Mouse (Mus musculus): ENCODE data around the gene Lgals1.

Gene Lgals1

DNA sequence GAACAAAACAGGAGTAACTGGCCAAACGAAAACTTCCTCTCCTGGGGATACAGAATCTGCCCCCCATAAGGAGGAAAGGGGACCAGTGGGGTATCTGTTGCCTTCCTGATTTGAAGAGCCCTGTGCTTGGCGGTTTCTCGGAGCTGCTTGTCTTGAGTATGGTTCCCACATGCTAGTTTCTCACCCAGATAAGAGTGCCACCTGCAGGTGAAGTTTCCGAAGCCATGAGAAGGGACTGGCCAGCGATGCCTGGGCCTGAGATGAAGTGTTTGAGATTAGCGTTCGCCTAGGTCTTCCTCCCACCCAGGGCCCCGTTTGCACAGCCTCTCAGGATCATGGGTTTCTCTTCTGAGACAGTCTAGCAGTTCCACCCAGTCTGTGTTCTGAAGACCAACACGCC lies 14.5 kb upstream of the Lgals1 start:
- no peak for DNase-seq (ENCODE audit: low spot score)

DNA sequence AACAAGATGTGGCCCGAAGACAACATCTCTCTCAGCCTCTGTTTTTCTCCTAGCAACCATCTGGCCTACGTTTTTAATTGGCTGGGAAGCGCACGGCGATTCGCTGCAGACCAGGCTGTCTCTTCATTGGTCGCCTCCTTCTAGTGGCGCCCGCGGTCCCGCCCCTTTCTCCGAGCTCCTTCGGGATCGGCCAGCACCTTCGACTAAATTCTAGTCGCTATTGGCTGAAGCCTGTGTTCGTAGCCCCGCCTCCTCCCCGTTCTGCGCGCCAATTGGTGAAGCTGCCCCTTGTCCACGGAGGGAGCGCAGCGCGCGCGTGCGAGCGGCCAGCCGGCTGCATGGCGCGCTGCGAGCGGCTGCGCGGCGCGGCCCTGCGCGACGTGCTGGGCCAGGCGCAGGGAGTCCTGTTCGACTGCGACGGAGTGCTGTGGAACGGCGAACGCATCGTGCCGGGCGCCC lies 12.9 kb upstream of the Lgals1 start, which contains the start of gene Pdxp:
TSS of gene Pdxp (plus strand) at position 288 of the 459 bp plus-strand sequence.
- peak; percentile 74 for DNase-seq (ENCODE audit: low spot score)

DNA sequence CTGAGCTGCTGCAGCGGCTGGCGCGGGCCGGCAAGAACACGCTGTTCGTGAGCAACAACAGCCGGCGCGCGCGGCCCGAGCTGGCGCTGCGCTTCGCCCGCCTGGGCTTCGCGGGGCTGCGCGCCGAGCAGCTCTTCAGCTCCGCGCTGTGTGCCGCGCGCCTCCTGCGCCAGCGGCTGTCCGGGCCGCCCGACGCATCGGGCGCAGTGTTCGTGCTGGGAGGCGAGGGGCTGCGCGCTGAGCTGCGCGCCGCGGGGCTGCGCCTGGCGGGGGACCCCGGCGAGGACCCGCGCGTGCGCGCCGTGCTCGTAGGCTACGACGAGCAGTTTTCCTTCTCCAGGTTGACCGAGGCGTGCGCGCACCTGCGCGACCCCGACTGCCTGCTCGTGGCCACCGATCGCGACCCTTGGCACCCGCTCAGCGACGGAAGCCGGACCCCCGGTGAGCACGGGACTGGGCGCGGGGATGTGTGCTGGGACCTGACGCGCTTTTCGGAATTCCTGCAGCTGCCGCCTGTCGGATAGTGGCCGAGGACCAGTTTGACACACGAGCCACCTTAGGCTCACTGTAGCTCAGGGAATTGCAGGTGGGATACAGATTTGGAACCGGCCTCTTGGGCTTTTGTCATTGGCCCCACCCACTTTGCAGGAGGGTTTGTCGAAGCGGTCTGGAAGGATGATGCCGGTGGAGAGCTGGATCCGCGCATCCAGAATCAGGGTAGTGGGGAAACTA lies 12.3 kb upstream of the Lgals1 start:
- no peak for DNase-seq (ENCODE audit: low spot score)

- DNase-seq (ENCODE audit: low spot score): no peak
Observed at GRCm38 (mm10) chr15:78914823-78915659, 11.5 kb upstream of the Lgals1 start.

GRCm38 (mm10) chr15:78915660-78916017 lies 10.9 kb upstream of the Lgals1 start:
- no peak for DNase-seq (ENCODE audit: low spot score)

- no peak for DNase-seq (ENCODE audit: low spot score)
Observed at GRCm38 (mm10) chr15:78916052-78916826, 10.3 kb upstream of the Lgals1 start.

DNA sequence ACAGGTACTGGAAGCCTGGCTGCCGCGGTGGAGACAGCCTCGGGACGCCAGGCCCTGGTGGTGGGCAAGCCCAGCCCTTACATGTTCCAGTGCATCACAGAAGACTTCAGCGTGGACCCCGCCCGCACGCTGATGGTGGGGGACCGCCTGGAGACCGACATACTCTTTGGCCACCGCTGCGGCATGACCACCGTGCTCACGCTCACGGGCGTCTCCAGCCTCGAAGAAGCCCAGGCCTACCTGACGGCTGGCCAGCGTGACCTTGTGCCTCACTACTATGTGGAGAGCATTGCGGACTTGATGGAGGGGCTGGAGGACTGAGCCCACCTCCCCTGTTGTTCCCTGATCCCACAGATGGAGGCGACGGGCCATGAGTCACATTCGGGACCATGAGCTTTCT lies 8.4 kb upstream of the Lgals1 start:
- no peak for DNase-seq (ENCODE audit: low spot score)

DNA sequence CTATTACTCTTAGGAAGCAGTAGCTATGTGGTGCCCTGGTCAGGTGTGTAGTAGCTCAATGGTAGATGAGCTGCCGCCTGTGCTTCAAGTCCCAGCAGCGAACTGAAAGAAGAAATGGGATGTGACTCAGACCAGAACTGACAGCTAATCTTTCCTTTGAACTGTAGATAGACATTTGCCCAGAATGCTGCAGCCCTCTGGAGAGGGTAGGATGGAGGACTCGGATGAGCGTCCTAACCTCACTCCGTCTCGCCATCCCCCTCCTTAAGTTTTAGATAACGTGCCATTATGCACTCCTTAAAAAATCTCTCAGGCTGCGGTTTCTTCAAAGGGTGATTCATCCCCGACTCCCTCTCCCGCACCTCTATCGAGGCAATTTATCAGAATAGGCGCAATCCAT lies 6.6 kb upstream of the Lgals1 start:
- DNase-seq (ENCODE audit: low spot score): no peak

- DNase-seq (ENCODE audit: low spot score): no peak
Observed at GRCm38 (mm10) chr15:78922700-78923099, 3.8 kb upstream of the Lgals1 start.

GRCm38 (mm10) chr15:78923585-78923984 lies 2.9 kb upstream of the Lgals1 start:
- DNase-seq (ENCODE audit: low spot score): no peak

GRCm38 (mm10) chr15:78925129-78925528 lies 1.4 kb upstream of the Lgals1 start:
- DNase-seq (ENCODE audit: low spot score): no peak

- no peak for DNase-seq (ENCODE audit: low spot score)
Observed at GRCm38 (mm10) chr15:78927021-78927787, 679 bp downstream of the Lgals1 start.

- peak; percentile 39 for DNase-seq (ENCODE audit: low spot score)
Observed at GRCm38 (mm10) chr15:78927788-78928457, 1.4 kb downstream of the Lgals1 start.

DNA sequence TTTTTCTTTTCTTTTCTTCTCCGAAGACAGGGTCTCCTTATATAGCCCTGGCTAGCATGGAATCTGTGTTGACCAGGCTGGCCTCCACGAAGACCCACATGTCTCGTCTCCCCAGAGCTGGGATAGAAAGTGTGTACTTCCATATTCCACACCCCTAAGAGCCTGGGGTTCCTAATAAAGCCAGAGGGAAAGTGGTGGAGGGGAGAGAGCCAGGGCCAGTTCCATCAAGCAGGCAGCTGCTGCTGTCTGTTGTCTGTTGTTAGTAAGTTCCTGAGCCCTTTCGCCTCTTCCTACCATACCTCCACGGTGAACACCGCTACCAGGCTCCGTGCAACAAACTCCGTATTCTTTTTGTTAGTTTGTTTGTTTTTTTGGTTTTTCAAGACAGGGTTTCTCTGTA lies 2.0 kb downstream of the Lgals1 start:
- DNase-seq (ENCODE audit: low spot score): no peak

- no peak for DNase-seq (ENCODE audit: low spot score)
Observed at GRCm38 (mm10) chr15:78930192-78930706, 3.7 kb downstream of the Lgals1 start.

- DNase-seq (ENCODE audit: low spot score): no peak
Observed at GRCm38 (mm10) chr15:78930801-78931426, 4.4 kb downstream of the Lgals1 start.

DNA sequence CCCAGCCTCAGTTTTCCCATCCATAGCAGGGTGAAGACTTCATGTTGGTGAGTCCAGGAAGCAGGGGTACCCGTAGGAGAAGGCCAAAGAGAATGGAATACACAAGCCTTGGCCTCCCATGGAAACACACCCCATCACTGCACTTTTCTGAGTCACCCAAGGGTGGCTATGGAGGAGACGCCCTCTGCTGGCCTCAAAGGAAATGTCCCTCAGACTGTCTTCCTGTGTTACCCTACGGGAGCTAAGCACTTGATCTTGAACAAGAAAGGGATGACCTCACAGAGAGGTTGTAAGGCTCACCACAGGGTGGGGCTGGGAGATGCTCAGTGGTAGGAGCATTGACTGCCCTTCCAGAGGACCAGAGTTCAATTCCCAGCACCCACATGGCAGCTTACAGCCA lies 5.1 kb downstream of the Lgals1 start:
- no peak for DNase-seq (ENCODE audit: low spot score)

DNA sequence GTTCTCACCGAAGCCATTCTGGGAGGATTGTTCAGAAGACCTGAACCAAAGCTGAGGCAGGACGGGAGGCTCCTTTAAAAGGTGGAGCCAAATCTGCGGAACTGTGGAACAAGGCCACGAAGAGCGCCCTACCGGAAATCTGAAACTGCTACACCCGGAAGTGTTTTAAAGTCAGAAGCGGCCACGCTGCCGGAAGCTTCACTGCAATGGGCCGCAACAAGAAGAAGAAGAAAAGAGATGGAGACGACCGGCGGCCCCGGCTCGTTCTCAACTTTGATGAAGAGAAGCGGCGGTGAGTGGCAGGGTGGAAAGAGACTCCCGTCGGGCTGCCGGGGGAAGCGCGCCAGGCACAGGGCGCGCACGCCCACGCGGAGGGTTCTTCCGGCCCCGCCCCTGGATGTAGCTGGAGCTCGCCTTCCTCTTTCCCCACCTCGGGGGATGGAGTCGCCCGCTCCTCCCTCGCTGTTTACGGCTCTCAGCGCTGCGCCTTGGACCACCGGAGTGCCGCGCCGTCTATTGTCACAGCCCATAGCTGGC lies 8.3 kb downstream of the Lgals1 start, which contains the start of gene Nol12:
TSS of gene Nol12 (plus strand) at position 150 of the 537 bp plus-strand sequence.
- no peak for DNase-seq (ENCODE audit: low spot score)

GRCm38 (mm10) chr15:78936403-78936802 lies 9.9 kb downstream of the Lgals1 start:
- no peak for DNase-seq (ENCODE audit: low spot score)

DNA sequence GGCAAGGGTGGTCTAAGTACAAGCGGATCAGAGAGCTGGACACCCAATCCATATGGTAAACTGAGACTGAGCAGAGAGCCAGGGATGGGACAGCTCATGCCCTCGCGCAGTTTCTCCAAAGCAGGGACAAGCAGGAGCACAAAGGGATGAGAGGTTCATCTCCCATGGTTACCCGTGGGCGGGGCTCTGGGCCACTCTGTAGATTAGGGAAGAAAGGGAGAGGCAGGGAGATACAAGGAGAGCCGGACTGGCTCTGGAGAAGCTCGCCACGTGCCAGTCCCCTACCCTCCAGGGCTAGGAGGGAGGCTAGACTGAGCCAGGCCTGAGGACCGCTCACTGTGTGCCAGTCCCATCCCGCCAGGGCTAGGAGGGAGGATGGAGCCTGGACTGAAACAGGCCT lies 10.8 kb downstream of the Lgals1 start:
- DNase-seq (ENCODE audit: low spot score): no peak
